Mouse (Mus musculus) hindbrain, embryonic 10.5 days (tissue): ENCODE measurements around the gene Smim1. TPM values are rescaled to one million over a fixed set of nuclear protein-coding genes. Genes with fewer than 3 reads are reported as not detected.

Experiments
- DNase-seq: peaks from one replicate; pipeline ENCODE4 v3.0.0-alpha.2; 2017; ENCODE audit warnings: low spot score
- H3K27ac ChIP-seq: fragments of 300-500 bp; sonication (generic); 2 replicates; pipeline ENCODE4 v1.5.1; 2016; ENCODE audit warnings: mild to moderate bottlenecking, moderate library complexity
- H3K27me3 ChIP-seq: fragments of 300-500 bp; sonication (generic); 2 replicates; pipeline ENCODE4 v1.6.1; 2016; ENCODE audit warnings: mild to moderate bottlenecking; ENCODE audit not compliant: poor library complexity, insufficient read depth, severe bottlenecking
- H3K36me3 ChIP-seq: fragments of 300-500 bp; sonication (generic); 2 replicates; pipeline ENCODE4 v1.6.1; 2016; ENCODE audit warnings: mild to moderate bottlenecking, moderate library complexity
- H3K4me1 ChIP-seq: fragments of 300-500 bp; sonication (generic); replicated peaks from 2 replicates; pipeline ENCODE4 v1.6.1; 2016; ENCODE audit warnings: mild to moderate bottlenecking
- H3K4me3 ChIP-seq: fragments of 300-500 bp; sonication (generic); 2 replicates; pipeline ENCODE4 v1.5.1; 2016; ENCODE audit warnings: mild to moderate bottlenecking, moderate library complexity
- H3K9me3 ChIP-seq: fragments of 300-500 bp; sonication (generic); 2 replicates; pipeline ENCODE4 v1.6.1; 2016; ENCODE audit warnings: mild to moderate bottlenecking, moderate library complexity
- WGBS: fragments of 180-500 bp; shearing (Covaris S2); methylation state at CpG from one replicate; pipeline ENCODE4 v1.1.7; 2016; 5-methylcytosine and 5-hydroxymethylcytosine counted together
- polyA plus RNA-seq: library from polyadenylated mRNA; unstranded; fragments of >200 nt; fragmentation: Nextera tagmentation; extraction: Ambion mirVana; gene quantifications from 2 replicates; pipeline ENCODE4 v1.2.1, GENCODE M21; 2016

Gene Smim1
- 25.9 and 32.9 TPM in 2 replicates for polyA plus RNA-seq

- Histone ChIP-seq H3K9me3 (no peaks in the 10 kb centered on the region), H3K4me1 (peaks cover 37% of the 10 kb centered on the region), H3K4me3 (peak within 1 kb of the TSS; percentile 49), H3K27ac (peak within 1 kb of the TSS; percentile 80), H3K36me3 (peaks cover 18% of the 10 kb centered on the region), H3K27me3 (peaks cover 41% of the 10 kb centered on the region)
- DNase-seq, result peak; percentile 62
- 3% methylated on average over 33 of the region's 33 CpGs for WGBS
These were observed at the start of gene Smim1 for GRCm38 (mm10) chr4:154025641-154026440. Smim1 (minus strand) TSS chr4:154026230.

DNA sequence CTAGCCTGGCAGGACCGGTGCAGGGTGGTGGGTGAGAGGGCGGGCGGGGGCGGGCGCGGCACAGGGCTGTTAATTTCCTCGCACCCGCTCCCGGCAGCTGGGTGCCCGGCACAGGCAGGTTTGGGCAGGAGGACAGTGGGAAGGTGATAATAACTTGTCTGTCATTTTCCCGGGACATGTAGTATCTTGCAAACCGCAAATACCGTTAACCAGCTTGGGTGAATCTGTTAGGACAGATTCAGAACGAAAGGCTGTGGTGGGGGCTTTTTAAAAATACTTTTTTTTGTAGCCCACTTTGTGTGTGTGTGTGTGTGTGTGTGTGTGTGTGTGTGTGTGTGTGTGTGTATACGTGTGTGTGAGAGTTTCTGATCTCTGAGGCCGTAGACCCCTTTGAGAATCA is 45.9 kb upstream of the Smim1 start:
- H3K36me3 ChIP-seq, result no peaks in the 10 kb centered on the region
- no peaks in the 10 kb centered on the region for H3K9me3 ChIP-seq
- H3K4me3 ChIP-seq, result peak overlapping the region; percentile 28; the same call in 1 of the 2 replicates
- WGBS, result 20% methylated on average over 15 of the region's 16 CpGs
- DNase-seq, result no peak
- H3K4me1 ChIP-seq, result peaks cover 21% of the 10 kb centered on the region; the same call in 1 of the 2 replicates
- no peak overlapping the region for H3K27ac ChIP-seq
- peaks cover 55% of the 10 kb centered on the region for H3K27me3 ChIP-seq

DNA sequence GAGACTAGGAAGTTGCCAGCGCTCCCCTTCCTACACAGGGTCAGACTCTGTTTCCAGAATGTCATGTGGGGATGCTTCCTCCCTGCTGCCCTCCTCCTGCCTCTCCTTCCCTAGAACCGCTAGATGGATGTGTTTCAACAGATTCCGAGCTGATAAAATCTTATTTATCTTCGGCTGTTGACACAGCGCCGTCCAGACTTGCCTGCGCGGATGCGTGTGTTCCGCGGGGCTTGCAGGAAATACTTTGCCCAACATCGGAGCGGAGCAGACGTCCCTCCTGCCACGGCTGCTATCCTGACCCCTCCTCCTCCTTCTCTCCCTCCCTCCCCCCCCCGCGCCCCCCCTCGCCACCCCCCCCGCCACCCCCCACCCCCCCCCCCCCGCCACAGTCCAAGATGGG is 45.5 kb upstream of the Smim1 start:
- H3K27ac ChIP-seq, result no peak overlapping the region
- peaks cover 21% of the 10 kb centered on the region; the same call in 1 of the 2 replicates for H3K4me1 ChIP-seq
- no peak for DNase-seq
- peak overlapping the region; percentile 28; the same call in 1 of the 2 replicates for H3K4me3 ChIP-seq
- H3K36me3 ChIP-seq, result no peaks in the 10 kb centered on the region
- peaks cover 51% of the 10 kb centered on the region for H3K27me3 ChIP-seq
- H3K9me3 ChIP-seq, result no peaks in the 10 kb centered on the region
- WGBS, result 2% methylated on average over 15 of the region's 20 CpGs

GRCm38 (mm10) chr4:154070896-154071295 is 44.9 kb upstream of the Smim1 start:
- H3K27me3 ChIP-seq, result peaks cover 47% of the 10 kb centered on the region
- peak; percentile 47 for DNase-seq
- WGBS, result 0% methylated on average over 5 of the region's 5 CpGs

GRCm38 (mm10) chr4:154064827-154065773 is 39.1 kb upstream of the Smim1 start:
- DNase-seq, result peak; percentile 32
- Histone ChIP-seq H3K36me3 (no peaks in the 10 kb centered on the region), H3K27ac (no peak overlapping the region), H3K4me1 (no peaks in the 10 kb centered on the region), H3K9me3 (no peaks in the 10 kb centered on the region), H3K27me3 (peaks cover 19% of the 10 kb centered on the region), H3K4me3 (no peak overlapping the region)
- 63% methylated on average over 14 of the region's 14 CpGs for WGBS

More at GRCm38 (mm10) chr4:154070896-154071295, 44.9 kb upstream of the Smim1 start:
- no peaks in the 10 kb centered on the region for H3K36me3 ChIP-seq
- H3K4me1 ChIP-seq, result peaks cover 21% of the 10 kb centered on the region; the same call in 1 of the 2 replicates
- H3K9me3 ChIP-seq, result no peaks in the 10 kb centered on the region
- H3K4me3 ChIP-seq, result no peak overlapping the region
- H3K27ac ChIP-seq, result no peak overlapping the region

DNA sequence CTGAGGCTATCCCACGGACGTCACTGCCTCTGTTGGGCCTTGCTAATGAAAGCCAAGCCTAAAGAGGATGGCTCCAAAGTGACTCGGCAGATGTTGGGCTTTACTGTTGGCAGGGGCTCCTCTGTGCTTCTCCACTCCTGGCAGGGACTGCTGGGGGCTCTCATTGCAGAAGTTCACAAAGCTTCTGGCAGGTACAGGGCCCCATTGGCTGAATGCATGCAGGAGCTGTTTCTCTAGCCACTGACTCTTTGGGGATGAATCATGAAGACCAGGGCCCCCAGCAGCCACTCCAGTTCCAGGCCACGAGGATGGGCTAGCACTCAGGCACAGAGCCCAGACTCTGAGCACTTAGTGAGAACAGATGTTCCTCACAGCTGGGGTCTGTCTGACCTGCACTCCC is 31.7 kb upstream of the Smim1 start:
- Histone ChIP-seq H3K36me3 (no peaks in the 10 kb centered on the region), H3K4me3 (no peak overlapping the region), H3K27ac (no peak overlapping the region), H3K9me3 (no peaks in the 10 kb centered on the region), H3K4me1 (no peaks in the 10 kb centered on the region), H3K27me3 (0 out of 2 replicates have a peak, but pooled peaks cover 3% of the 10 kb centered on the region)
- DNase-seq, result no peak
- WGBS, result 72% methylated on average over 4 of the region's 4 CpGs

DNA sequence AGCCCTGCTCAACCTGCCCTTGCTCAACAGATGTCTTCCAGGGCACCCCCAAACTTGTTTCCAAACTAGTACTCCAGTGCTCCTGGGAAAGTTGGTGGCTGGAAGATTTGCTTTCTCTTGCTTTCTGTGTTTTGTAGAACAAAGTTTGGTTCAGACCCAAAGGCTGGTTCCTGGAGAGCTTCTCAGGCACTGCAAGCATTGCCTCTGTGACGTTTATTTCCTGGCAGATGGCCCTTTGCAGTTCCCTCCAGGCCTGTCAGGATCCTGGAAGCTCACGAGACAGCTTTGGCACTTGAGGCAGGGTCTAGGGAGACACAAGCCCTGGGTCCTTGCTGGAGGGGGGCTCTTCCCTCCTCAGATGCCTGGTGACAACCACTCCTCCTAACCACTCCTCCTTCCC is 30.6 kb upstream of the Smim1 start:
- Histone ChIP-seq H3K4me3 (no peak overlapping the region), H3K36me3 (no peaks in the 10 kb centered on the region), H3K27ac (no peak overlapping the region), H3K9me3 (no peaks in the 10 kb centered on the region), H3K4me1 (no peaks in the 10 kb centered on the region), H3K27me3 (no peaks in the 10 kb centered on the region)
- WGBS, result 64% methylated on average over 2 of the region's 2 CpGs
- DNase-seq, result no peak

DNA sequence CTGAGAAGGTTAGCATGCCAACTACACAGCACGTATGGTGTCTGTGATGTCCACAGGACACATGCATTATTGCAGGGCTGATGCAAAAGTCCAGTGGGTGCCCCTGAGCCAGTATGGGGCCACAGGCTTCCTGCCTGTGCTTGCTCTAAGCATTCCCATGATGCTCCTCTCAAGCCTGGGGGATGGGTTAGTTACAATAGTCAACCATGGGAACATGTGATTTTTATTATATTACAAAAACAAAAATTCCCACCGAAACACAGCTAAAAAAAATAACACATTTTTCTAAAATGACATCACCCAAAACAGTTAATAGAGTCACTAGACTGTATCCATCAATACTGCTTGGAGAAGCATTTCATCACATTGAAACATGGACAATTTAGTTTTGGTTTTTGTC is 30.0 kb upstream of the Smim1 start:
- H3K27me3 ChIP-seq, result no peaks in the 10 kb centered on the region
- DNase-seq, result no peak
- H3K4me3 ChIP-seq, result no peak overlapping the region
- H3K36me3 ChIP-seq, result no peaks in the 10 kb centered on the region
- 79% methylated on average over 2 of the region's 2 CpGs for WGBS
- no peaks in the 10 kb centered on the region for H3K9me3 ChIP-seq
- no peaks in the 10 kb centered on the region for H3K4me1 ChIP-seq
- H3K27ac ChIP-seq, result no peak overlapping the region

DNA sequence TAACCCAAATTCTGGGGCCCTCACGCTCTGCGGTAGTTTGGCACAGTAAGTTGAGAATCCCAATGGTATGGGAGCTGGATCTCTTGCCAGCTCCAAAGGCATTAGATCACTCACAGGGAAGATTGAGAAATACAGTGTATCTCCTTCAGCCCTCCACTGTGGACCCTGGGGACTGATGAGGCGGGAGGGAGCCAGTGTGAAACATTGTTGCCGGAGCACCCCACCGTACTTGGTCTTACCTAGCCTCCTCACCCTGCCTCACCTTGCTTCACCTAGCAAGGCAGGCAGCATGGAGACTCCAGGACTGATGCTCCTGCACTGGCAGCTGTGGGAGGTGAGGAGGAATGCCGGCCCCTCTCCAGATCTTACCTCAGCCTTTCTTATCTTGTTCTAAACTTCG is 29.5 kb upstream of the Smim1 start:
- no peak for DNase-seq
- no peaks in the 10 kb centered on the region for H3K9me3 ChIP-seq
- whole genome bisulfite sequencing, result 89% methylated on average over 7 of the region's 7 CpGs

GRCm38 (mm10) chr4:154053065-154053464 is 27.0 kb upstream of the Smim1 start:
- no peaks in the 10 kb centered on the region for H3K27me3 ChIP-seq
- WGBS, result 59% methylated on average over 4 of the region's 4 CpGs
- DNase-seq, result no peak
- H3K27ac ChIP-seq, result no peak overlapping the region
- H3K9me3 ChIP-seq, result no peaks in the 10 kb centered on the region
- H3K4me3 ChIP-seq, result no peak overlapping the region
- H3K4me1 ChIP-seq, result no peaks in the 10 kb centered on the region
- no peaks in the 10 kb centered on the region for H3K36me3 ChIP-seq

More for the DNA sequence above, 29.5 kb upstream of the Smim1 start:
- H3K27ac ChIP-seq, result no peak overlapping the region
- H3K4me1 ChIP-seq, result no peaks in the 10 kb centered on the region
- H3K27me3 ChIP-seq, result no peaks in the 10 kb centered on the region
- H3K36me3 ChIP-seq, result no peaks in the 10 kb centered on the region
- H3K4me3 ChIP-seq, result no peak overlapping the region

DNA sequence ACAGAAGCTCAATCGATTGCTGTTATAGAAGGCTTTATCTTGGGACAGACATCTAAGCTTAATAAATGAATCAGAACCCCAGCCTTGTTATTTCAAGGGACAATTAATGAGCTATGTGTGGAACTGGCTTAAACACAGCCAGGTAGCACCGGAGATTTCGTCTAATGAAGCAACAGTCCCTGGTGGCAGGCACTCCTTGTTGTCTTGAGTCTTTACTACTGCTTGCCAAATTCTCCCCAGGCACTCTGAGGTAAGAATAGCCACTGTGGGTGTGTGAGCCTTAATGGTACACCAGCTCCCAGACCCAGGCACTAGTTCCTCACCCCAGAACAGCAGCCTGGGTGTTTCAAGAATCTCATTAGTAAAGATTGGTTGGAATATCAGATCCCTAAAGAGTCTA is 25.4 kb upstream of the Smim1 start:
- Histone ChIP-seq H3K4me1 (no peaks in the 10 kb centered on the region), H3K4me3 (no peak overlapping the region), H3K9me3 (no peaks in the 10 kb centered on the region), H3K36me3 (no peaks in the 10 kb centered on the region), H3K27ac (no peak overlapping the region), H3K27me3 (no peaks in the 10 kb centered on the region)
- DNase-seq, result no peak
- WGBS, result 92% methylated on average over 3 of the region's 3 CpGs

DNA sequence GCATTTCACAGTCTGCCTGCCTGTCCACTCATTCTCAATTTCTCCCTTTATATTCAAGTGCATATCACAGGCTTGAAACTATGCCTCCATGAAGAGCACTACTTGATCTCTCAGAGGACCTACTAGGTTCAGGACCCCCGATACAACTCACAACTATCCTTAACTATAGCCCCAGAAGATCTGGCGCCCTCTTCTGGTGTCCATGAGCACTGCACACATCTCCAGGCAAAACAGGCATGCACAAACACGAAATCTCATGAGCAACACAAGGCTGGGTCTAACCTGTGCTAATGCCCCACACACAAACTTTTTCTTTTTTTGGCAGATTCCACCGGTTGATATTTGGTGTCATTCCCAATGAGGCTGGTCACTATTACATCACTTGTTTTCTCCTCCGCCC is 19.8 kb upstream of the Smim1 start:
- no peak overlapping the region for H3K4me3 ChIP-seq
- DNase-seq, result no peak
- WGBS, result 66% methylated on average over 5 of the region's 5 CpGs
- peaks cover 4% of the 10 kb centered on the region; the same call in 1 of the 2 replicates for H3K27me3 ChIP-seq
- H3K4me1 ChIP-seq, result no peaks in the 10 kb centered on the region
- no peaks in the 10 kb centered on the region for H3K36me3 ChIP-seq
- no peaks in the 10 kb centered on the region for H3K9me3 ChIP-seq
- H3K27ac ChIP-seq, result no peak overlapping the region
